Mouse (Mus musculus): Measurements from ENCODE around the gene Tmem120a. TPM values are rescaled to one million over a fixed set of nuclear protein-coding genes. Genes with fewer than 3 reads are reported as not detected.
A peak's percentile ranks its signal among the peaks of the same experiment; 100 is the strongest.

The Tmem120a gene
- polyA plus RNA-seq, 1 experiment, result 304 TPM

- peaks cover 31% of the 10 kb centered on the region for H3K4me1 ChIP-seq (ENCODE audit: control insufficient read depth, insufficient read depth, insufficient read length, low read length)
- peak overlapping the region; percentile 62 for H3K27ac ChIP-seq (replicated peaks; ENCODE audit: low read depth, low read length)
- peak overlapping the region; percentile 43 for H3K4me3 ChIP-seq (ENCODE audit: insufficient read depth, low read depth, low read length)
Observed at GRCm38 (mm10) chr5:135725991-135726390, 18.3 kb downstream of the Tmem120a start.

GRCm38 (mm10) chr5:135725391-135725841 lies 18.8 kb downstream of the Tmem120a start:
- peak overlapping the region; percentile 43 for H3K4me3 ChIP-seq (ENCODE audit: insufficient read depth, low read depth, low read length)
- H3K27ac ChIP-seq (replicated peaks; ENCODE audit: low read depth, low read length), result peak overlapping the region; percentile 62
- peaks cover 34% of the 10 kb centered on the region for H3K4me1 ChIP-seq (ENCODE audit: control insufficient read depth, insufficient read depth, insufficient read length, low read length)

GRCm38 (mm10) chr5:135724536-135725322 lies 19.5 kb downstream of the Tmem120a start:
- H3K4me1 ChIP-seq (ENCODE audit: control insufficient read depth, insufficient read depth, insufficient read length, low read length), result peaks cover 37% of the 10 kb centered on the region
- H3K27ac ChIP-seq (replicated peaks; ENCODE audit: low read depth, low read length), result peak overlapping the region; percentile 54
- no peak overlapping the region for H3K4me3 ChIP-seq (ENCODE audit: insufficient read depth, low read depth, low read length)

GRCm38 (mm10) chr5:135723165-135723751 lies 21.0 kb downstream of the Tmem120a start:
- Histone ChIP-seq H3K4me3 (ENCODE audit: insufficient read depth, low read depth, low read length) (no peak overlapping the region), H3K27ac (replicated peaks; ENCODE audit: low read depth, low read length) (peak overlapping the region; percentile 47), H3K4me1 (ENCODE audit: control insufficient read depth, insufficient read depth, insufficient read length, low read length) (peaks cover 37% of the 10 kb centered on the region)

- H3K4me1 ChIP-seq (ENCODE audit: control insufficient read depth, insufficient read depth, insufficient read length, low read length), result peaks cover 37% of the 10 kb centered on the region
- no peak overlapping the region for H3K4me3 ChIP-seq (ENCODE audit: insufficient read depth, low read depth, low read length)
- H3K27ac ChIP-seq (replicated peaks; ENCODE audit: low read depth, low read length), result peak overlapping the region; percentile 58
Observed at GRCm38 (mm10) chr5:135722121-135722520, 22.1 kb downstream of the Tmem120a start.

GRCm38 (mm10) chr5:135721076-135721475 lies 23.2 kb downstream of the Tmem120a start:
- H3K4me3 ChIP-seq (ENCODE audit: insufficient read depth, low read depth, low read length), result no peak overlapping the region
- peak overlapping the region; percentile 39 for H3K27ac ChIP-seq (replicated peaks; ENCODE audit: low read depth, low read length)
- H3K4me1 ChIP-seq (ENCODE audit: control insufficient read depth, insufficient read depth, insufficient read length, low read length), result peaks cover 32% of the 10 kb centered on the region

GRCm38 (mm10) chr5:135720121-135720520 lies 24.1 kb downstream of the Tmem120a start:
- peak overlapping the region; percentile 64 for H3K27ac ChIP-seq (replicated peaks; ENCODE audit: low read depth, low read length)
- peaks cover 26% of the 10 kb centered on the region for H3K4me1 ChIP-seq (ENCODE audit: control insufficient read depth, insufficient read depth, insufficient read length, low read length)
- H3K4me3 ChIP-seq (ENCODE audit: insufficient read depth, low read depth, low read length), result no peak overlapping the region

- H3K4me3 ChIP-seq (ENCODE audit: insufficient read depth, low read depth, low read length), result no peak overlapping the region
- H3K27ac ChIP-seq (replicated peaks; ENCODE audit: low read depth, low read length), result peak overlapping the region; percentile 64
- peaks cover 25% of the 10 kb centered on the region for H3K4me1 ChIP-seq (ENCODE audit: control insufficient read depth, insufficient read depth, insufficient read length, low read length)
Observed at GRCm38 (mm10) chr5:135719586-135720120, 24.6 kb downstream of the Tmem120a start.

- Histone ChIP-seq H3K4me1 (ENCODE audit: control insufficient read depth, insufficient read depth, insufficient read length, low read length) (peaks cover 30% of the 10 kb centered on the region), H3K4me3 (ENCODE audit: insufficient read depth, low read depth, low read length) (no peak overlapping the region), H3K27ac (replicated peaks; ENCODE audit: low read depth, low read length) (no peak overlapping the region)
Observed at GRCm38 (mm10) chr5:135715624-135716023, 28.6 kb downstream of the Tmem120a start.

- H3K4me3 ChIP-seq (ENCODE audit: insufficient read depth, low read depth, low read length), result no peak overlapping the region
- peak overlapping the region; percentile 76 for H3K27ac ChIP-seq (replicated peaks; ENCODE audit: low read depth, low read length)
- peaks cover 34% of the 10 kb centered on the region for H3K4me1 ChIP-seq (ENCODE audit: control insufficient read depth, insufficient read depth, insufficient read length, low read length)
Observed at GRCm38 (mm10) chr5:135713441-135714218, 30.6 kb downstream of the Tmem120a start.

- Histone ChIP-seq H3K27ac (replicated peaks; ENCODE audit: low read depth, low read length) (peak overlapping the region; percentile 76; the same call in 1 of the 2 replicates), H3K4me1 (ENCODE audit: control insufficient read depth, insufficient read depth, insufficient read length, low read length) (peaks cover 39% of the 10 kb centered on the region), H3K4me3 (ENCODE audit: insufficient read depth, low read depth, low read length) (no peak overlapping the region)
Observed at GRCm38 (mm10) chr5:135712803-135713202, 31.4 kb downstream of the Tmem120a start.

- peaks cover 49% of the 10 kb centered on the region for H3K4me1 ChIP-seq (ENCODE audit: control insufficient read depth, insufficient read depth, insufficient read length, low read length)
- no peak overlapping the region for H3K4me3 ChIP-seq (ENCODE audit: insufficient read depth, low read depth, low read length)
- peak overlapping the region; percentile 76 for H3K27ac ChIP-seq (replicated peaks; ENCODE audit: low read depth, low read length)
Observed at GRCm38 (mm10) chr5:135711582-135712355, 32.5 kb downstream of the Tmem120a start.

- Histone ChIP-seq H3K4me3 (ENCODE audit: insufficient read depth, low read depth, low read length) (no peak overlapping the region), H3K4me1 (ENCODE audit: control insufficient read depth, insufficient read depth, insufficient read length, low read length) (peaks cover 49% of the 10 kb centered on the region), H3K27ac (replicated peaks; ENCODE audit: low read depth, low read length) (peak overlapping the region; percentile 86)
Observed at GRCm38 (mm10) chr5:135710599-135711214, 33.5 kb downstream of the Tmem120a start.

GRCm38 (mm10) chr5:135709716-135710115 lies 34.5 kb downstream of the Tmem120a start:
- peaks cover 47% of the 10 kb centered on the region for H3K4me1 ChIP-seq (ENCODE audit: control insufficient read depth, insufficient read depth, insufficient read length, low read length)
- H3K27ac ChIP-seq (replicated peaks; ENCODE audit: low read depth, low read length), result peak overlapping the region; percentile 43

More at GRCm38 (mm10) chr5:135709716-135710115, 34.5 kb downstream of the Tmem120a start:
- H3K4me3 ChIP-seq (ENCODE audit: insufficient read depth, low read depth, low read length), result no peak overlapping the region
